Mouse (Mus musculus) limb, embryonic 11.5 days (tissue): ENCODE measurements at regions not wholly inside any gene's neighbourhood (a gene's known extent, or its start where the extent isn't known, plus 50 kb on each side); places are given as distances from the start of the nearest gene placed in this dataset.
A peak's percentile ranks its signal among the peaks of the same experiment; 100 is the strongest.

Experiments used
- ATAC-seq: fragments of 200-750 bp; cut with Nextera tagmentation; 2 replicates; pipeline ENCODE4 v1.8.0; 2017; ENCODE audit warnings: low read depth; ENCODE audit not compliant: insufficient number of reproducible peaks, low FRiP score, low TSS enrichment
- DNase-seq: peaks from one replicate; pipeline ENCODE4 v3.0.0-alpha.2; 2015; ENCODE audit warnings: low spot score
- H3K27ac ChIP-seq: fragments of 300-500 bp; sonication (generic); replicated peaks from 2 replicates; pipeline ENCODE4 v1.5.1; 2014; ENCODE audit warnings: low read depth, mild to moderate bottlenecking, low read length
- H3K27me3 ChIP-seq: fragments of 300-500 bp; sonication (generic); 2 replicates; pipeline ENCODE4 v1.6.1; 2014; ENCODE audit warnings: mild to moderate bottlenecking, low read length, mixed read lengths; ENCODE audit not compliant: control insufficient read depth, insufficient read depth
- H3K36me3 ChIP-seq: fragments of 300-500 bp; sonication (generic); 2 replicates; pipeline ENCODE4 v1.6.1; 2014; ENCODE audit warnings: mild to moderate bottlenecking, low read length, moderate library complexity, mixed read lengths; ENCODE audit not compliant: control insufficient read depth, insufficient read depth
- H3K4me1 ChIP-seq: fragments of 300-500 bp; sonication (generic); 2 replicates; pipeline ENCODE4 v1.6.1; 2014; ENCODE audit warnings: low read length, mixed read lengths; ENCODE audit not compliant: control insufficient read depth, insufficient read depth
- H3K4me2 ChIP-seq: fragments of 300-500 bp; sonication (generic); 2 replicates; pipeline ENCODE4 v1.6.1; 2014; ENCODE audit warnings: low read depth, mild to moderate bottlenecking, moderate library complexity; ENCODE audit not compliant: severe bottlenecking
- H3K4me3 ChIP-seq: fragments of 300-500 bp; sonication (generic); 2 replicates; pipeline ENCODE4 v1.5.1; 2014; ENCODE audit warnings: low read depth, low read length
- H3K9ac ChIP-seq: fragments of 300-500 bp; sonication (generic); 2 replicates; pipeline ENCODE4 v1.6.1; 2014; ENCODE audit warnings: mild to moderate bottlenecking, low read length
- H3K9me3 ChIP-seq: fragments of 300-500 bp; sonication (generic); 2 replicates; pipeline ENCODE4 v1.6.1; 2016; ENCODE audit warnings: low read length; ENCODE audit not compliant: control insufficient read depth
- WGBS: fragments of 180-500 bp; shearing (Covaris S2); extraction: QIAGEN DNeasy Blood & Tissue Kit; methylation state at CpG from one replicate; pipeline ENCODE4 v1.1.7; 2014; 5-methylcytosine and 5-hydroxymethylcytosine counted together

GRCm38 (mm10) chr1:121178611-121179245 is 153.7 kb downstream of the Insig2 start:
- WGBS = under 1% methylated on average over 17 of the region's 17 CpGs
- no peak for ATAC-seq
- H3K4me3 ChIP-seq = no peak overlapping the region
- no peaks in the 10 kb centered on the region for H3K36me3 ChIP-seq
- H3K27me3 ChIP-seq = peaks cover 24% of the 10 kb centered on the region
- H3K9ac ChIP-seq = no peak overlapping the region
- no peaks in the 10 kb centered on the region for H3K4me1 ChIP-seq
- H3K27ac ChIP-seq = no peak overlapping the region
- no peaks in the 10 kb centered on the region for H3K9me3 ChIP-seq
- no peak overlapping the region for H3K4me2 ChIP-seq
- DNase-seq = peak; percentile 58

DNA sequence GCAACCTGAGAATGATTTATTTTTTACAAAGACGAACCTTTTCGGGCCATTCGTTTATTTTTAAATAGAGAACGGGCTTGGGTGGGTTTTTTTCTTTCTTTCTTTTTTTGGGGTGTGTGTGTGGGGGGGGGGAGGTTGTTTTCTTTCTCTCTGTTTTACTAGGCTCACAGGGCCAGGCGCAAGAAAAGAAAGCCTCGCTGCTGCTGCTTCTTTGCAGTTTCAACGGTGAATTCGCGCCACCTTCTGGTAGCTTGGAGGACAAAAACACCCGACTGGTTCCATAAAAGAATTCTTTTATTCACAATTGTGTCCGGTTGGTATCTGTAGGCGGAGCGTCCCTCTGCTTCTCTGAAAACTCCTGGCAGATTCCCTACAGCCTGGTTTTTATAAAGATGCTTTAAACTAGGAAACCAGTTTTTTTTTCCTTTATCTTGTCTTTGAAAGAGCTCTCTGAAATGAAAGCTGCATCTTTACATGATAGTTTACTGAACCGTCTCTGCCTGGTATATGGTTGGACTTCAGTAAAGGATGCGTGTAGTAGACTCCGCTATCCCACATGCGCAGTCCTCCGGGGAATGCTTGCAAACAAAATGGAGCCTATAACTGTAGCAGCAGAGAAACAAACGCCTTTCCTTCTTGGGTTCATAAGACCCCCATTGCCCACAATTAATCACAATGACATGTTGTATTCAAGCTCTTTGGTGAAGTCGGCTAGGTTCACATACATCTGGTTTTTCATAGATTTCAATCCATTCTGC is 151.9 kb downstream of the Insig2 start:
- no peak overlapping the region for H3K9ac ChIP-seq
- no peak overlapping the region for H3K4me3 ChIP-seq
- H3K4me1 ChIP-seq = no peaks in the 10 kb centered on the region
- peak; percentile 86 for DNase-seq
- no peaks in the 10 kb centered on the region for H3K36me3 ChIP-seq
- H3K9me3 ChIP-seq = no peaks in the 10 kb centered on the region
- no peak overlapping the region for H3K27ac ChIP-seq
- ATAC-seq = no peak; the same call in 1 of the 2 replicates
- H3K4me2 ChIP-seq = no peak overlapping the region
- 17% methylated on average over 20 of the region's 20 CpGs for WGBS
- peaks cover 24% of the 10 kb centered on the region for H3K27me3 ChIP-seq

- Histone ChIP-seq H3K27ac (no peak overlapping the region), H3K36me3 (no peaks in the 10 kb centered on the region)
Measured at GRCm38 (mm10) chr1:121188895-121189294, 143.5 kb downstream of the Insig2 start.

GRCm38 (mm10) chr1:121194800-121195199 is 137.6 kb downstream of the Insig2 start:
- Histone ChIP-seq H3K4me3 (no peak overlapping the region), H3K4me2 (no peak overlapping the region), H3K9ac (no peak overlapping the region), H3K27ac (no peak overlapping the region), H3K36me3 (no peaks in the 10 kb centered on the region), H3K9me3 (no peaks in the 10 kb centered on the region), H3K4me1 (no peaks in the 10 kb centered on the region), H3K27me3 (no peaks in the 10 kb centered on the region)
- WGBS = 88% methylated on average over 4 of the region's 4 CpGs
- ATAC-seq (no peak), DNase-seq (no peak)

More at GRCm38 (mm10) chr1:121188895-121189294, 143.5 kb downstream of the Insig2 start:
- ATAC-seq (no peak), DNase-seq (no peak)
- Histone ChIP-seq H3K27me3 (no peaks in the 10 kb centered on the region), H3K9ac (no peak overlapping the region), H3K4me2 (no peak overlapping the region), H3K4me1 (no peaks in the 10 kb centered on the region), H3K9me3 (no peaks in the 10 kb centered on the region), H3K4me3 (no peak overlapping the region)
- 48% methylated on average over 2 of the region's 2 CpGs for WGBS

DNA sequence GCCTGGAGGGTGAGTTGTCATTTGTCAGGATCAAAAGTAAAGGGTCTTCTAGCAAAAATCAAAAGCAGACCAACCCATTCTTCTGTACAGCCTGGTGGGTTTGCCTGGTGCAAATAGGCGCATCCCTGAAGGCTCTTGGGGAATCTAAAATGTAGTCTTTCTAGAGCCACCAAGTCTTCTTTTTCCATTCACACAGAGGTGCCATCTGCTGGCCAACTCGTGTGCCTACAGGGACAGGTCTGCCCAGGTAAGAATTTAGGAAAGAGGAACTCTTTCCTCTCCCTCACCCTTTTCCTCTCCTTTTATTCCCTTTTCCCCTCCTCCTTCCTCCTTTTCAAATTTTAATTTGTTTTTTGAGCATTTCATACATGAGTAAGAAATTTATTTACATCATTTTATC is 116.5 kb downstream of the Insig2 start:
- H3K4me1 ChIP-seq = no peaks in the 10 kb centered on the region
- no peak for ATAC-seq
- no peak overlapping the region for H3K4me3 ChIP-seq
- WGBS = 32% methylated on average over 2 of the region's 2 CpGs
- peak; percentile 34 for DNase-seq
- H3K9ac ChIP-seq = no peak overlapping the region
- no peak overlapping the region for H3K4me2 ChIP-seq
- no peaks in the 10 kb centered on the region for H3K9me3 ChIP-seq
- H3K27me3 ChIP-seq = no peaks in the 10 kb centered on the region
- no peaks in the 10 kb centered on the region for H3K36me3 ChIP-seq
- no peak overlapping the region for H3K27ac ChIP-seq

DNA sequence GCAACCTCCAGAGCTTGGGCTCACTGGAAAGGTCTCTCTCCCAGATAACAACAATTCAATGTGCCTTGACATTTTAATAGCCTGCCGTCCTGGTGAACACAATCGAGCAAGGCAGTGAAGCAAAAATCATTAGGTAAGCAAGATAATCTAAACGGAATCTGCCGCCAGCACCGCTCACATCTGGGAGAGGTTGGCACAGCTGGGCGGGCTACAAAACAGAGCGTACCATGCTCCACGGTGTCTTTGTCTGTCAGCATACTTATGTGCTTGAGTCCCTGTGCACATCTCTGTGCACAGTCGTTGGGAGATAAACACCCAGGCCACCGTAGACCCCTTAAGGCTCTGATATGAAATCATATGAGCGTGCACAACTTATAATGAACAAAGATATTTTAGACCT is 108.1 kb downstream of the Insig2 start:
- 81% methylated on average over 11 of the region's 11 CpGs for WGBS
- H3K4me3 ChIP-seq = no peak overlapping the region

GRCm38 (mm10) chr1:121226466-121227232 is 105.7 kb downstream of the Insig2 start:
- no peak overlapping the region for H3K4me3 ChIP-seq
- DNase-seq (no peak), ATAC-seq (no peak)
- no peaks in the 10 kb centered on the region for H3K27me3 ChIP-seq
- H3K4me1 ChIP-seq = no peaks in the 10 kb centered on the region
- WGBS = 48% methylated on average over 15 of the region's 15 CpGs
- H3K9ac ChIP-seq = no peak overlapping the region
- H3K36me3 ChIP-seq = no peaks in the 10 kb centered on the region
- H3K4me2 ChIP-seq = no peak overlapping the region
- H3K27ac ChIP-seq = no peak overlapping the region
- no peaks in the 10 kb centered on the region for H3K9me3 ChIP-seq

More for the DNA sequence above, 108.1 kb downstream of the Insig2 start:
- H3K27ac ChIP-seq = no peak overlapping the region
- no peaks in the 10 kb centered on the region for H3K4me1 ChIP-seq
- DNase-seq (no peak), ATAC-seq (no peak)
- H3K4me2 ChIP-seq = no peak overlapping the region
- no peaks in the 10 kb centered on the region for H3K27me3 ChIP-seq
- no peak overlapping the region for H3K9ac ChIP-seq
- H3K9me3 ChIP-seq = no peaks in the 10 kb centered on the region
- no peaks in the 10 kb centered on the region for H3K36me3 ChIP-seq

GRCm38 (mm10) chr1:121227233-121227594 is 105.2 kb downstream of the Insig2 start:
- Histone ChIP-seq H3K27me3 (no peaks in the 10 kb centered on the region), H3K27ac (no peak overlapping the region), H3K4me3 (no peak overlapping the region), H3K4me2 (no peak overlapping the region), H3K4me1 (no peaks in the 10 kb centered on the region), H3K36me3 (no peaks in the 10 kb centered on the region), H3K9me3 (no peaks in the 10 kb centered on the region), H3K9ac (no peak overlapping the region)
- 63% methylated on average over 6 of the region's 6 CpGs for WGBS
- ATAC-seq (no peak), DNase-seq (no peak)
